Mouse (Mus musculus) lung, postnatal 36 days (tissue): Measurements from ENCODE around the gene Ptpn18.
"Not testable (repeated sequence)": the region's sequence is repeated elsewhere in the genome, so short reads cannot be mapped to it uniquely, and the experiment has no call there.

ENCODE experiments used
- DNase-seq: peaks from one replicate; pipeline ENCODE4 v3.0.0; 2022; ENCODE audit warnings: mixed read lengths

Ptpn18 gene

GRCm38 (mm10) chr1:34465445-34465844 lies 5.9 kb downstream of the Ptpn18 start:
- no peak for DNase-seq

- DNase-seq = no peak
Observed at GRCm38 (mm10) chr1:34468051-34468450, 8.5 kb downstream of the Ptpn18 start.

GRCm38 (mm10) chr1:34468500-34468899 lies 8.9 kb downstream of the Ptpn18 start:
- DNase-seq = no peak

- DNase-seq = no peak
Observed at GRCm38 (mm10) chr1:34469801-34470200, 10.2 kb downstream of the Ptpn18 start.

- DNase-seq = peak; percentile 67
Observed at GRCm38 (mm10) chr1:34472427-34473300, 13.1 kb downstream of the Ptpn18 start.

- no peak for DNase-seq
Observed at GRCm38 (mm10) chr1:34478891-34479655, 19.5 kb downstream of the Ptpn18 start.

- no peak for DNase-seq
Observed at GRCm38 (mm10) chr1:34480801-34481200, 21.2 kb downstream of the Ptpn18 start.

DNA sequence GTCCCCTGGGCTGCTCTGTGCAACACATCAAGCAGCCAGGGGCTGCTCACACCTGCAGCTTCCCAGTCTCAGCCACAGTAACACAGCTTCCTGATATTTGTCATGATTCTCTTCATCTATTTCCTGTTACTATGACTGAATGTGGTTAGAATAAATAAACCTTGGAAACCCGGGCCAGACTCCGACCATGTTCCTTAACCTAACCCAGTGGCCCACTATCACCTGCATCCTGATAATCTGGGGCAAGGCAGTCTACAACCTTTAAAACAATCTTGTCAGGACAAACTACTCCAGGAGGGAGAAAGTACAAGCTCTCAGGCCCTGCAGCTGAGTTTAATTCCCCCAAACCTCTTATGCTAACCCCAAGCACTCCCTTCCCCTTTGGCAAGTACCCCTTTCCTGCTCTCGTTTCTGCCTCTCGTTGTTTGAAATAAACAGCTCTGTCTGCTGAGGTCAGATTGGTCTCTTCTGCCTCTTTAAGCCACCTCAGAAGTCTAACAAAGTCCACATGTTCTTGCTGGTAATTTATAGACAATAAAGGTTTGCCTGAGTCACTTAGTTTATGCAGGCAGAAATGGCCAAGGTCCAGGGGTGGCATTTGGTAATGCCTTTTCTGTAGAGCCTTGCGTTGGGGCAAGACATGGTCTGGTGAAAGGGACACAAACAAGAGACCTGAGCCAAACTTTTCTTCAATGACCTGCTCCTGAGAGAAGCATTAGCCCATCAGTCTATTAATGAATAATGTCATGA lies 22.5 kb downstream of the Ptpn18 start:
- no peak for DNase-seq

GRCm38 (mm10) chr1:34484470-34484869 lies 24.9 kb downstream of the Ptpn18 start:
- DNase-seq = no peak

GRCm38 (mm10) chr1:34485461-34486188 lies 26.1 kb downstream of the Ptpn18 start:
- DNase-seq = peak; percentile 78

DNA sequence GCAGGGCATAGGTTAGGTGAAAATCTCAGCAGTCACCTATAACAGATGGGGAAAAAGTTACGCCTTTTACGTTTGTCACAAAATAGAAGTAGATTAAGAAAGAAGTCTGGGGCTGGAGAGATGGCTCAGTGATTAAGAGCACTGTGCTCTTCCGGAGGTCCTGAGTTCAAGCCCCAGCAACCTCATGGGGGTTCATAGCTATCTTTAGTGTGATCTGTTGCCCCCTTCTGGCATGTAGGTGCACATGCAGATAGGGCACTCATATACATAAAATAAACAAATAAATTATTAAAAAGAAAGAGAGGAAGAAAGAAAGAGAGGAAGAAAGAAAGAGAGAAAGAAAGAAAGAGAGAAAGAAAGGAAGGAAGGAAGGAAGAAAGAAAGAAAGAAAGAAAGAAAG lies 27.8 kb downstream of the Ptpn18 start:
- DNase-seq = no peak

- DNase-seq = no peak
Observed at GRCm38 (mm10) chr1:34489852-34490541, 30.4 kb downstream of the Ptpn18 start.

- no peak for DNase-seq
Observed at GRCm38 (mm10) chr1:34491480-34491879, 31.9 kb downstream of the Ptpn18 start.

DNA sequence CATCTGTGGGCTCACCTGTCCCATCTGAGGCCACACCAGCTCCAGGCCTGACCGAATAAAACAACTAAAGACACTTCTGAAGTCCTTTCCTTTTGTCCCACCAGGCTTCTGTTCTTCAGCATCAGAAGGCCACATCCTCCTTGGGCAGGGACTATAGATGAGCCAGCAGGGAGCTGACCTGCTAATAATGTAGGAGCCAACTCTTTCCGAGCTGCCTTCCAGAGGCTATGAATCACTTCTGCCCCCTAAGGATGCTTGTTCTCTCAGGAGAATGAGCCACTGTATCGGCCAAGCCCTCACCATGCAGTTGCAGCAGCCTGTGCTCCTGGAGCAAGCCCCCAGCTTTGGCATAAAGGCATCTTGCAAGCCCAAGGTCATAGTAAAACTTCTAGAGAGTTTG lies 43.4 kb downstream of the Ptpn18 start:
- DNase-seq = no peak

GRCm38 (mm10) chr1:34505307-34505706 lies 45.7 kb downstream of the Ptpn18 start:
- DNase-seq = no peak

DNA sequence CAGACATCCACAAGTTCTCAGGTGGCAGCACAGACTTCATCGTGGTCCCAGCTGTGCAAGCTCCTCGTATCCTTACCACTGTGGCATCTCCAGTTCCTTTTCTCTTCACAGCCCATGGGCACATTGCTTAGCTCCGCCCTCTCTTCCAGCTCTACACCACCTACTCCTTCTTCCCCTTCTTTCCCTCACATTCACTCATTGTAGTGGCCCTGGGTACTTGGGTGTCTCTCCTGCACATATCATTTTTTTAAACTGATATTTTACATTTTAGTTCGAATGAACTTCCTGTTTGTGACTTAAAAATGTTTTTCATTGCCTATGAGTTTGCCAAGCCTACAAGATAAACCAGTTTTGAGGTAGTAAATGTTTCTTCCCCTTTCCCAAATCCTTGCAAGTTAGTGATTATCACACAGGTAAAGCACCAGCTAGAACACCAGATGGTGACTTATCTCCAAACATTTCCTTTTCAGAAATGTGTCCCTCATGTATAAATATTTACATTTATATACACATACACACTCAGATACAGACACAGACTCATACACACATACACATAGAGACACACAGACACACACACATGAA lies 46.5 kb downstream of the Ptpn18 start:
- DNase-seq = no peak

DNA sequence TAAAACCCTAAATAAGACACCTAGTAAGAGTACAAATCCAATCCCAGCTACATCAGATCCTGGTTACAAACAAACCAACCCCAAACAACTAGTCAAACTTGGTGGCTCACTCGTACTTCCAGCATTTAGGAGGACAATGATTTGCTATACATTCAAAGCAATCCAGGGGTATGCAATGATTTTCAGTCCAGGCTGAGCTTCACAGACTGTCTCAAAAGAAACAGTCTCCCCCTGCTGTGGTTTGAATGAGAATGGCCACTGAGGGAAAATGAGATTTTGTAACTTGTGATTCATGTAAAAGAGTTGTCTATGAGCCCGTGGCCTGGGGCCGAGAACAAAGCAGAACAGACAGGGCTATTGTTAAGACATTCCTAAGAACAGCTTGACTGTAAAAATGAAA lies 48.4 kb downstream of the Ptpn18 start:
- DNase-seq = no peak

DNA sequence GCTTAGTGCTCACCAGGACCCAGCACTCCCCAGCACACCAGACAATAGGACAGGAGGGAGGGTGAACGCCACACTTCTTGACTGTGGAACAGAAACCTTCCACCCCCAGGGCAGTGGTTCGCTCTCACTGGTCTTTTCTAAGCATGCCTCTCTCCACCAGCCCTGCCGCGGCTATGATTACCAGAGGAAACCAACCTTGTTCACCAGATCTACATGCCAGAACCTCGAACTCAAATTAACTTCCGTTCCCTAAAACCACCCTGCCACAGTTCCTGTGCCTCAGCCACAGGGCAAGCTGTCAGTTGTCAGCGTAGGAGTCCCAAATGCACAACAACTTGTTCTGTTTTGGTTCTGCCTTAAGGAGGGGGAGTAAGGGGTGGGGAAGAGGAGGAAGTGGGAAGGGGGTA lies 51.0 kb downstream of the Ptpn18 start:
- DNase-seq = peak; percentile 40

DNA sequence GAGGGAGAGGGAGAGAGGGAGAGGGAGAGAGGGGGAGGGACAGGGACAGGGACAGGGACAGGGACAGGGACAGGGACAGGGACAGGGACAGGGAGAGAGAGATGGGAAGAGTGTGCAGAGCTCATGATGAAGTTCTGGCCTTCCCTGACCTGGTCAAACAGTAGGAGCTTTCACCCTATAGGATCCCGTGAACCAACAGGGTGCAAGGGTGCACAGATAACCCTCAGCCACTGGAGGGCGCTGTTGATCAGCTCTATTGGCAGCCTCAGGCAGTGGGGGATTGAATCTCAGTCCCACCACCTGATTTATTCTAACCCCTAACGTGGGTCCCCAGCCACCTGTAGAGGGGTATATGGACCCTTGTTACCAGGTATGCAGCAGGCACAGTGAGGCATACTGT lies 51.5 kb downstream of the Ptpn18 start:
- peak; percentile 54 for DNase-seq

DNA sequence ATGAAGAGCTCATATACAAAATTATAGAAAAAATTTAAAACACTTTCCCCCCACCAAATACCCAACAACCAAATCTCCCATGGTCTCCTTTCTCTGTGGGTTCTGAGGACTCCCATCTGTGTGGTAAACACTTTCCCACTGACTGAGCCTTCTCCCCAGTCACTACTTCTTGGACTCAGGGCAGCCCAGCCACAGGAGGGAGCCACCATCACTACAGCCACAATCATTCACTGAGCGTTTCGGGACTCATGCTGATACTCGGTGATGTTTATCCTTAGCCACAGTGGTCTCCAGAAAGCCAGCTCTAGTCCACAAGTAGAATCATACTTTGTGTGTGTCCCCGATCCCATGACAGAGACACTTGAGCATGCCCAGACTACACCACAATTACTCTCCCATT lies 53.5 kb downstream of the Ptpn18 start:
- DNase-seq = no peak

GRCm38 (mm10) chr1:34516595-34516994 lies 57.0 kb downstream of the Ptpn18 start:
- peak; percentile 6 for DNase-seq

DNA sequence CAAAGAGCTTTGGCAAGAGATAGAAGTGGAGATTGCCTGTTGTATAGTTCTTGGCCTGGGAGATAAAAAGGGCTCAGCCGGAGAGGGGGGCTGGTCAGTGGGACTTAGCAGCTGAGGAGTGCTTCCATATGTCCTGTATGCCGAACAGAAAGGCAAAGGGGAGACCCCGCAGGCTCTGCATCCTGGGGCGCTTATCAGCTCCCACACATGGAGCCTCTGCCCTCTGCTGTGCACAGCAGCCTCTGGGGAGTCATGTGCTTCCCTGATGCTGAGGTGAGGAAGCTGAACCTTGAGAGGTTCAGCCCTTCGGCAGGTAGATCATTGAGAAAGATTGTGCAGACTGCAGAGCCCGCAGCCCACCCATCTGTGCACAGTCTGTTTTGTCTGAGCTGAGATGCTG lies 57.7 kb downstream of the Ptpn18 start:
- not testable (repeated sequence) for DNase-seq
